Mouse (Mus musculus): ENCODE measurements around the gene Tnfaip8l2.

Tnfaip8l2 gene

GRCm38 (mm10) chr3:95141952-95142616, at the start of gene Tnfaip8l2:
TSS of gene Tnfaip8l2 (minus strand) at chr3:95142360.
- no peak for DNase-seq (ENCODE audit: low read depth, low spot score)

- DNase-seq (ENCODE audit: low read depth, low spot score), result no peak
Measured at GRCm38 (mm10) chr3:95186888-95187287, 44.7 kb upstream of the Tnfaip8l2 start.

GRCm38 (mm10) chr3:95186100-95186499, 43.9 kb upstream of the Tnfaip8l2 start:
- DNase-seq (ENCODE audit: low read depth, low spot score), result no peak

- no peak for DNase-seq (ENCODE audit: low read depth, low spot score)
Measured at GRCm38 (mm10) chr3:95184796-95185577, 42.8 kb upstream of the Tnfaip8l2 start.

- no peak for DNase-seq (ENCODE audit: low read depth, low spot score)
Measured at GRCm38 (mm10) chr3:95181841-95182240, 39.7 kb upstream of the Tnfaip8l2 start.

- DNase-seq (ENCODE audit: low read depth, low spot score), result no peak
Measured at GRCm38 (mm10) chr3:95179890-95180289, 37.7 kb upstream of the Tnfaip8l2 start.

- DNase-seq (ENCODE audit: low read depth, low spot score), result no peak
Measured at GRCm38 (mm10) chr3:95178948-95179347, 36.8 kb upstream of the Tnfaip8l2 start.

- DNase-seq (ENCODE audit: low read depth, low spot score), result no peak
Measured at GRCm38 (mm10) chr3:95177583-95177982, 35.4 kb upstream of the Tnfaip8l2 start.

- no peak for DNase-seq (ENCODE audit: low read depth, low spot score)
Measured at GRCm38 (mm10) chr3:95176500-95176899, 34.3 kb upstream of the Tnfaip8l2 start.

GRCm38 (mm10) chr3:95174011-95174592, 31.9 kb upstream of the Tnfaip8l2 start:
- DNase-seq (ENCODE audit: low read depth, low spot score), result peak; percentile 50

- no peak for DNase-seq (ENCODE audit: low read depth, low spot score)
Measured at GRCm38 (mm10) chr3:95173256-95173949, 31.2 kb upstream of the Tnfaip8l2 start.

GRCm38 (mm10) chr3:95172526-95173255, 30.5 kb upstream of the Tnfaip8l2 start:
- DNase-seq (ENCODE audit: low read depth, low spot score), result no peak

GRCm38 (mm10) chr3:95171105-95171504, 28.9 kb upstream of the Tnfaip8l2 start:
- DNase-seq (ENCODE audit: low read depth, low spot score), result no peak

GRCm38 (mm10) chr3:95169996-95170395, 27.8 kb upstream of the Tnfaip8l2 start:
- DNase-seq (ENCODE audit: low read depth, low spot score), result no peak

- no peak for DNase-seq (ENCODE audit: low read depth, low spot score)
Measured at GRCm38 (mm10) chr3:95164840-95165239, 22.7 kb upstream of the Tnfaip8l2 start.

GRCm38 (mm10) chr3:95164256-95164550, 22.0 kb upstream of the Tnfaip8l2 start:
- DNase-seq (ENCODE audit: low read depth, low spot score), result no peak

- DNase-seq (ENCODE audit: low read depth, low spot score), result no peak
Measured at GRCm38 (mm10) chr3:95163419-95164255, 21.5 kb upstream of the Tnfaip8l2 start.

GRCm38 (mm10) chr3:95162345-95162628, 20.1 kb upstream of the Tnfaip8l2 start:
- no peak for DNase-seq (ENCODE audit: low read depth, low spot score)

- no peak for DNase-seq (ENCODE audit: low read depth, low spot score)
Measured at GRCm38 (mm10) chr3:95161618-95162344, 19.6 kb upstream of the Tnfaip8l2 start.

GRCm38 (mm10) chr3:95161041-95161551, 18.9 kb upstream of the Tnfaip8l2 start:
- DNase-seq (ENCODE audit: low read depth, low spot score), result no peak

All from c-Kit-negative CD71-positive TER-119-positive erythroid progenitor cells, embryonic 14.5 days (primary cell).